Mouse (Mus musculus) gastrocnemius, postnatal 4 days (tissue): Measurements from ENCODE around the gene Slc1a7. TPM values are rescaled to one million over a fixed set of nuclear protein-coding genes. Genes with fewer than 3 reads are reported as not detected.

Source experiments
- DNase-seq, 2 experiments: peaks; one replicate each; pipeline ENCODE4 v3.0.0; 2021 to 2022; ENCODE audit warnings: low spot score in 2 of 2, mixed read lengths in 2 of 2
- total RNA-seq, 2 experiments: library from RNA; stranded (reverse); gene quantifications; 2 replicates each; pipeline ENCODE4 v1.2.3; 2021

Slc1a7 gene
- total RNA-seq, 2 experiments from 2014 or later, result not detected

GRCm38 (mm10) chr4:107966416-107967109, 1.6 kb upstream of the Slc1a7 start:
- no peak for DNase-seq

DNA sequence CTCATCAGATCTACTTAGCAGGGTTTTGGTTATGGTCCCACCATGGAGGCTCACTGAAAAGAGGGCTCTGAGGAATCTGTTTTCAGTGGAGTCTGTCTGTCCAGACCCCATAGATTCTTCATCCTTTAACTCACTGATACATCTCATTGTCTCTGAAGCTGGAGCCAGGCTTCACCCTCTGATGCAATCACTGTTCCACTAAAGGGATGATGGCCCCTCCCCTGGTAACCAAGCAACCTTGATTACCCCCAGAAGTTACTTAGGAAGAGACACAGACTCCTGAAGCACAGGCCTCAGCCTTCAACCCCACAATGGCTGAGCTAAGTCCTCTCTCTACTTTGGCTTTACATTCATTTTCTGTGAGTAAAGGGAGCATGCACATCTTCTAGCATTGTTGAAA, 1.6 kb downstream of the Slc1a7 start:
- DNase-seq, result no peak

GRCm38 (mm10) chr4:107971162-107971561, 3.0 kb downstream of the Slc1a7 start:
- DNase-seq, result no peak

DNA sequence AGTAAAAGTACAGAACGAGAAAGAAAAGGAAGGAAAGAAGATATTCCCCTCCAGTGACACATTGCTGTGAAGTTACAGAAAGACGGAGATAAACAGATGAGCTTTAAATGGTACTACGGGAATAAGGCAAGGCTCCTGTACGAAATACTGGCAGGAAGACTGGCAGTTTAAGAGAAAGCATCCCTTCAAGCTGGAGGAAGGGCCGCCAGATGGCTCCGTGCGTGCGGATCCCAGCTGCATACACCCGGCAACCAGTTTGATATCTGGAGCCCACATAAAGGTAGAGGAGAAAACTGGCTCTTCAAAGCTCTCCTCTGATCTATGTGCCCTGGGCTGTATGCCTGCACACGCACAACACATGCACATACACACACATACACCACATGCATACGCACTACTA, 6.4 kb downstream of the Slc1a7 start:
- DNase-seq, result no peak

GRCm38 (mm10) chr4:107975004-107975403, 6.9 kb downstream of the Slc1a7 start:
- no peak for DNase-seq

- no peak for DNase-seq
Observed at GRCm38 (mm10) chr4:107977593-107977992, 9.5 kb downstream of the Slc1a7 start.

GRCm38 (mm10) chr4:107979530-107979929, 11.4 kb downstream of the Slc1a7 start:
- no peak for DNase-seq

- no peak for DNase-seq
Observed at GRCm38 (mm10) chr4:107980002-107980600, 12.0 kb downstream of the Slc1a7 start.

DNA sequence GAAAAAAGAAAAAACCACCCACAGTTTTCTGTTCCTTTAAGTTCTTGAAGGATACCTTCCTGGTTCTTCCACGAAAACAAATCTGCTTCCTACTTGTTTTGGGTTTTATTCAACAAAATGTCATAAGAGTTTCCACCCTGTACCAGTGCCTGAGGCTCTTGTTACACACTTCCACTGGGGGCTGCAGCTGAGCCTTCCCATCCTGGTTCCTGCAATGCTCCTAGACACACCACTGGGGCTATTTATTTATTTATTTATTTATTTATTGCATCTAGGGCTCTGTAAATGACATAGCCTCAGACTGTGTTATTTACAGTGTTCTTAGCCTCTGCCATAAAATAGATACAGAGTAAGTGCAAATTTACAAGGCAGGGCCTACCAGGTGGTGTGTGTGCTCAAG, 15.6 kb downstream of the Slc1a7 start:
- DNase-seq, result no peak

DNA sequence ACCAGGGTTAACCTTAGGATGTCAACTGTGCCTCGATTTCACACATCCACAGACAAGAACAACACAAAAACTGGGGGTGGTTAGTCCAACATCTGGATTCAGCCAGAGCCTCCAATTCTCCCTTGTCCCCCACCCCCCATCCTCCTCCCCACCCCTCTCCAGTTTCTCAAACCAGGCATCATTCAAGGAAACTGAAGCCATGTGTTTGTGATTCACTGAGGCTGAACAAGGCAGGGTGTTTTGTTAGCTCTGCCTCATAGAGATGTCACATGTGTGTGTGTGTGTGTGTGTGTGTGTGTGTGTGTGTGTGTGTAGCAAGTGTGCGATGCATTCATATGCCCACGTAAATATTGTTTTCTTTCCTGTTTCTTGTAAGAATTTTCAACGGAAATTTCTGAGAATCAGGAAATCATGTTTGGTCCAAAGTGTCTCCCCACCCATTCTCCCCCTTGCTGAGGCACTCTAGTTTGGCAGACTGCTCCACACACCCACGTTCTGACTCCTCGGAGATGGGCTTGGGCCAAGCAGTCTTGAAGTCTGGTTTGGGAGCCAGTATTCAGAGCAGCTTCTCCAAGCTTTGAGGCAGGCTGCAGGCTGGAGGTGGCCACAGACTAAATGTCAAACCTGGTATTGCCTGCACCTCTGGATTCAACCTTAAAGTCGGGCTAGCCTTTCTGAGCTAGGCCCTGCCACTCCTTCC, 16.3 kb downstream of the Slc1a7 start:
- peak; percentile 63 to 81 for DNase-seq

- DNase-seq, result no peak
Observed at GRCm38 (mm10) chr4:107985812-107986211, 17.7 kb downstream of the Slc1a7 start.

DNA sequence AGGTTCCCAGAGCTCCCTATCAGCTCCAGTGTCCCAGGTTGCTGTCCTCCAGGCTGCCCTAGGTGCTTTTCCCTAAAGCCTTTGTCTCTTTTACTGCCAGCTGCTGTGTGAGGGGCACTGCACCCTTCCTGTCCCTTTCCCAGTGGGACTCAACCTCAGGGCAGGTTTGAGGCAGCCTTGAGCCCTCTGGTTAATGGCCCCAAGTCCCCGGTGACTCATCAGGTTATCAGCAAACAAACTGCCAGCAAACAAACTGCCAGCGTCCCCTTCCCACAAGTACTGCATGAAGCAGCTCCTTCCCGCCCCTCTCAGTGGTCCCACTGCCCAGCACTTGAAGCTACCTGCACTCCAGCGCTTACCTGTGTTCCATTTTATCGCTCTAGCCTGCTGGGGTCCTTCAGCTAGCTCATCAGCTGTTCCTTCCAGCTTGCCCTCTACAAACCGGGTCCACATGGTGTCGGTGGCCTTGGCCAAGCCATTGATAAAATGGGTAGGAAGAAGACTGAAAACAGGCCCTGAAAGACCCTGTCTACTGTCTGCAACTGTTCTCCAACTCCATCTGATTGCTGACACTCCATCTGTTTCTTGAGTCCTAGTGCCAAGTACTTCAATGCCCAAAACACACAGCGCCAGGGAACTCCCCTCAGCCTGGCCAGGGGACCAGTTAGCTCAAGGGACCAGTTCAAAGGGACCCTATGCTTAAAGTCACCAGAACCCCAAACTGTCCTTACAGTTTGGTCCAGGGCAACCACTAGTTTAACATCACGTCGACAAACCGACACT, 18.4 kb downstream of the Slc1a7 start:
- DNase-seq, result no peak

DNA sequence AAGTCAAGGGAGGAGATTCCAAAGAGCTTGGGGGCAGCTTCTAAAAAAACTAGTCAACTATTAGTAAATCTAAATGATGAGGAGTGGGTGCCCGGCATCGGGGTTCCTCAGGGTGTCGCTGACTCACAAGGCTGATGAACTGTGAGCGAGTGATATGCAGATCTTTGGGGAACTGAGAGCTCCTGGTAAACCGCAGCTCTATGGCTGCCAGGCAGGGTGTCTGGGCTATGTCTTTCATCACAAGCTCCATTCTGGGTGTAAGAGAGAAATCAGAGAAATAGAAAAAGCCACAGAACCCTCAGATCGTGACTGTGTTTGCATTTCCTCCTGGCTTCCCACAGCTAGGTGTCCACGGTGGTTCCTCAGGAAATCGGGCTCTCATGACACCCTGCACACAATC, 20.8 kb downstream of the Slc1a7 start:
- no peak for DNase-seq

- no peak for DNase-seq
Observed at GRCm38 (mm10) chr4:107990818-107991217, 22.7 kb downstream of the Slc1a7 start.

- DNase-seq, result no peak
Observed at GRCm38 (mm10) chr4:107991879-107992278, 23.7 kb downstream of the Slc1a7 start.

DNA sequence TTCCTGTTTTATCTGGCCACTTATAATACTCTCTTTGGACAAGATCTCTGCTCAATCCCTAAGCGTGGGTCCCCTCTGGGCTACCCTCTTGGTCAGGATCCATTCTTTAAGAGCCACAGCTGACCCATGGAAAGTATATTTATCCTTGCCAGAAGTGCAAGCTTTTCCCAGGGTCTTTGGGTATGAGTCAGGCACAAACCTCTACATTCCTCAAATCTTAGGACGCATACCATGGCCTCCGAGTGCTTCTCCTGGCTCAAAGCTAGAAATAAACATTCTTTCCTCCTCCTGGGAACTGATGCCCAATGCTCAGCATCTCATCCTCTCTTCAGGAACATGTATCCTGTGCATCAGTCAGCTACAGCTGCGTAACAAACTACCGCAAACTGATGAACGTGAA, 26.9 kb downstream of the Slc1a7 start:
- no peak for DNase-seq

DNA sequence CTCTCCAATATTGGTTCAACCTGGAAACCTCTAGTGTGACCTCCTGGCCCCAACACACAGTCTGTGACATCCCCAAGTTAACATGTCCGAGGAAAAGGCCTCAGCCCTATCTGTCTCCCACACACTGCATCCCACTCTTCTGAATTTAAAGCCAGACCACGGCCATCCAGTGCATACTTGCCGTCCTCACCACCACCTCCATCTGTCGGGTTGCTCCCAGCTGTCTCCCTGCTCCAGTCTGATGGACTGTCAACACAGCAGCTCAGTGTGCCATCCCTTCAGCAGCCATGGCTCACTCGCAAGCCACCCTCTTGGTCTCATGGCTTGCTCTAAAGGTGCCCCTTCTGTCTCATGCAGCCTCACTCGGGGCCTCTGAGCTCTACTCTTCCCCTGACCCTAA, 27.6 kb downstream of the Slc1a7 start:
- DNase-seq, result no peak

DNA sequence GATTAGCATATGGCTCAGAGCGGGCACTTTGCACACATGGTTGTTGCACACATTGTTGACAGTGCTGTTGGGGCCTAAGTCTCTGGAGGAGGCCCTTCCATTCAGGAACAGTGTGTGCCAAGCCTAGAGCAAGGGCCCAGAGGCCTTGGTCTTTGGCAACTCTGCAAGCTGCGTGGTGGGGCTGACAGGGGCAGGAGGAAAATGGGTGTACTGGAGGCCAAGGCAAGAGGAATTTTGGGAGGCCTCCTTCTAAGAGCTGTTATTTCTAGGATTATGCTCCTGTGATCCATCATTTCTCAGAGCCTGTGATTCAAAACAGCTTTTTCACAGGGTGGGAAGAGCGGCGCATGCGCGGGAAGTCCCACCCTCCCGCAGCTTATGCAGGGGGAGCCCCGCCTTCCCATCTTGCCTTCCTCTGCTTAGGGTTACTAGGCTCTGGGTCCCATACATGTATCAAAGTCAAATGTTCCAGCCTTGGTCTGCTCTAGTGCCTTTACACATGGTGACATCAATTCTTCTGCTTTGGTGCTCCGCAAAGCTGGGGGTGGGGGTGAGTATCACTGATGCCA, 28.4 kb downstream of the Slc1a7 start:
- DNase-seq, result no peak

GRCm38 (mm10) chr4:107998641-107999332, 30.7 kb downstream of the Slc1a7 start:
- peak in 1 of 2 experiments; percentile 54 for DNase-seq

DNA sequence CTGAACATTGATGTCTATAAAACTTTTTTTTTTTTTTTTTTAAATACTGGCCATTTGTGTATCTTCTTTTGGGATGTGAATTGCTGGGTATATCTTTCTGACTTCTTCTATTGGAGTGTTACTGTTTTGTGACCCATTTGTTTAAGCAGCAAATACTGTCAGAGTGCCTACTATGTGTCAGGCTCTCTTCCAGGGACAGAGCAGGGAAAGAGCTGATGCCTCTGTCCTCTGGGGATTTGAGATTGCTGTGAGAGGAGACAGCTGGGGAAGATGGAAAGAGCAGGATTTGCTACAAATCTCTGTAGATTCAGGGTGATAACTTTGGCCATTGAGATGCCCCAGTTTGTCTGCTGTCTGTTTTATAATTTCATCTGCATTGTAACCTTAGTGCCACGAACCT, 31.2 kb downstream of the Slc1a7 start:
- DNase-seq, result no peak

- DNase-seq, result no peak
Observed at GRCm38 (mm10) chr4:108005328-108005727, 37.2 kb downstream of the Slc1a7 start.
